Mouse (Mus musculus) C2C12 (cell line): ENCODE data around the gene Scarb1. TPM values are rescaled to one million over a fixed set of nuclear protein-coding genes. Genes with fewer than 3 reads are reported as not detected.

ENCODE experiments used
- H3K27me3 ChIP-seq: one replicate; pipeline ENCODE4 v1.6.1; 2011; ENCODE audit not compliant: control insufficient read depth, insufficient read depth, insufficient read length
- H3K36me3 ChIP-seq: one replicate; pipeline ENCODE4 v1.6.1; 2011; ENCODE audit not compliant: control insufficient read depth, insufficient read depth
- H3K4me3 ChIP-seq: one replicate; pipeline ENCODE4 v1.5.1; 2011; ENCODE audit warnings: mild to moderate bottlenecking, control low read depth; ENCODE audit not compliant: poor library complexity, insufficient read depth, severe bottlenecking
- H3K79me2 ChIP-seq: one replicate; pipeline ENCODE4 v1.6.1; 2011; ENCODE audit not compliant: control insufficient read depth, insufficient read depth
- H3K79me3 ChIP-seq: one replicate; pipeline ENCODE4 v1.6.1; 2011; ENCODE audit warnings: low read depth, control low read depth
- H3ac ChIP-seq: one replicate; pipeline ENCODE3; 2011; ENCODE audit warnings: low read depth; ENCODE audit not compliant: control insufficient read depth, insufficient read length
- CEBPB ChIP-seq: IDR thresholded peaks from one replicate; pipeline ENCODE4 v1.6.1; 2011; ENCODE audit warnings: low read depth, mild to moderate bottlenecking, control low read depth, moderate library complexity
- CTCF ChIP-seq: IDR thresholded peaks from one replicate; pipeline ENCODE4 v1.5.1; 2011; ENCODE audit not compliant: control insufficient read depth, insufficient read depth, insufficient read length
- FOSL1 ChIP-seq: IDR thresholded peaks from one replicate; pipeline ENCODE4 v1.8.0; 2011; ENCODE audit warnings: mild to moderate bottlenecking, low read length; ENCODE audit not compliant: poor library complexity, insufficient read depth, severe bottlenecking
- MAX ChIP-seq: IDR thresholded peaks from one replicate; pipeline ENCODE4 v1.6.1; 2011; ENCODE audit warnings: mild to moderate bottlenecking, control low read depth
- MYOD1 ChIP-seq: IDR thresholded peaks from one replicate; pipeline ENCODE4 v1.6.1; 2011; ENCODE audit warnings: low read depth; ENCODE audit not compliant: control insufficient read depth, insufficient read length
- MYOG ChIP-seq: IDR thresholded peaks from one replicate; pipeline ENCODE4 v1.6.1; 2011; ENCODE audit not compliant: control insufficient read depth, insufficient read length; ENCODE audit errors: extremely low read depth
- USF1 ChIP-seq: IDR thresholded peaks from one replicate; pipeline ENCODE4 v1.6.1; 2011; ENCODE audit warnings: low read depth, mild to moderate bottlenecking, control low read depth, moderate library complexity
- polyA plus RNA-seq: library from polyadenylated mRNA; unstranded; fragments of >200 nt; fragmentation: generic; extraction: Trizol; gene quantifications from one replicate; pipeline ENCODE4 v1.2.1, GENCODE M21; 2012; ENCODE audit warnings: missing spikeins

Scarb1 gene
- polyA plus RNA-seq, 1 experiment = 31.4 TPM

DNA sequence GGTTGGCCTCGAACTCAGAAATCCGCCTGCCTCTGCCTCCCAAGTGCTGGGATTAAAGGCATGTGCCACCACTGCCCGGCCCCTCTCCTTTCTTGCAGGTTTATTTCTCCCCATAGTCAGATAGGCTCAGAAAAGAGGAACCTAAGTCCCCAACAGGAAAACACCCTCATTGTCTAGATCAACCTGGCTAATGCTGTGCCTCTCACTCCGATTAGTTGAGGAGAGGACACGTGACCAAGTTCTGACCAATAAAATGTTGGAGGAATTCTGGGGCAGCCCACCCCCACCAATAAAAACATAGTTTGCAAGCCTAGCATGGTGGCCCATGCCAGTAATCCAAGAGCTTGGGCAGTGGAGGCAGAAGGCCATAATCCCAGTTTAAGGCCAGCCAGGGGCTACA lies 11.0 kb upstream of the Scarb1 start:
- no peak overlapping the region for H3ac ChIP-seq
- no peaks in the 10 kb centered on the region for H3K27me3 ChIP-seq
- no peak overlapping the region for H3K4me3 ChIP-seq
- H3K36me3 ChIP-seq = no peaks in the 10 kb centered on the region
- no peaks in the 10 kb centered on the region for H3K79me3 ChIP-seq
- H3K79me2 ChIP-seq = no peaks in the 10 kb centered on the region
- no peak for TF ChIP-seq CEBPB
- TF ChIP-seq MYOD1 = no peak
- TF ChIP-seq USF1 = no peak
- no peak for TF ChIP-seq MYOG
- no peak for TF ChIP-seq CTCF
- TF ChIP-seq FOSL1 = no peak
- no peak for TF ChIP-seq MAX

GRCm38 (mm10) chr5:125351057-125351456 lies 10.2 kb upstream of the Scarb1 start:
- H3K4me3 ChIP-seq = no peak overlapping the region
- no peaks in the 10 kb centered on the region for H3K36me3 ChIP-seq
- H3K79me2 ChIP-seq = no peaks in the 10 kb centered on the region
- no peaks in the 10 kb centered on the region for H3K79me3 ChIP-seq
- no peaks in the 10 kb centered on the region for H3K27me3 ChIP-seq
- H3ac ChIP-seq = no peak overlapping the region
- TF ChIP-seq USF1 (no peak), CTCF (no peak), MAX (no peak), CEBPB (no peak), FOSL1 (no peak), MYOD1 (no peak), MYOG (no peak)

DNA sequence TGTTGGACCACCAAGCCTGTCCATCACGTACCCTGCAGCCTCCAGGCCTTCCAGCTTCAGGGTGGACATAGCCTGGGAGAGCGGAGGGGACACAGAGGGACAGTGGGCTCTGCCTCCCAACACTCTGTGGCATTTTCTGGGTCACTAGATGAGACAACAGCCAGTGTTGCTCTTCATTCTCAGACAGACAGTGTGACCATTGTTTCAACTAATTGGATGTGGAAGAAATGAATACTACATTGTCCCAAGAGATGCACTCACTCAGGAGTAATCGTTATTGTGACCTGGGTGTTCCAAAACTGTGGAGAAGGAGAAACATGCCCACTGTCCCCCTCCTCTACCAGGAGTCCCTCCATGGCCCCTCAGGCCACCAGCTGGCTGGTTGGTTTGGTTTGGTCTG lies 8.5 kb upstream of the Scarb1 start:
- Histone ChIP-seq H3K79me2 (no peaks in the 10 kb centered on the region), H3K4me3 (no peak overlapping the region), H3ac (no peak overlapping the region), H3K36me3 (no peaks in the 10 kb centered on the region), H3K79me3 (no peaks in the 10 kb centered on the region), H3K27me3 (no peaks in the 10 kb centered on the region)
- TF ChIP-seq FOSL1 (no peak), CTCF (no peak), MYOD1 (no peak), MYOG (no peak), CEBPB (no peak), USF1 (no peak), MAX (no peak)

DNA sequence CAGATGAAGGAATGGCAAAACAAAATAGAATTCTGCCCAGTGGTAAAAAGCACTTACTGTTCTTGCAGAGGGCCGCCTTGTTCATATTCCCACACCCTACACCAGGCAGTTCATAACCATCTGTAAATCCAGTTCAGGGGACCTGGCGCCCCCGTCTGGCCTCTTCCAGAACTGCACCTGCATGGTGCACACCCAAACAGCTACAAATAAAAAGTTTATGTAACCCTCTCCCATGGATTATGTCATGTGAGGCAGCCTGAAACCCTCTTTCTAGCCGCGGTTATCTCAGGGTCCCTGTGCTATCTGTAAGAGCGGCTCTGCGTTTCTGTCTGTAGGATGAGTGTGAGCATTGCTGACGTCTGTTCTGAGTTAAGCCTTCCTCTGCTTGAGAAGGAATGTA lies 7.6 kb upstream of the Scarb1 start:
- Histone ChIP-seq H3K79me2 (no peaks in the 10 kb centered on the region), H3K4me3 (no peak overlapping the region), H3K27me3 (no peaks in the 10 kb centered on the region), H3K79me3 (no peaks in the 10 kb centered on the region), H3K36me3 (no peaks in the 10 kb centered on the region), H3ac (no peak overlapping the region)
- no peak for TF ChIP-seq USF1
- peak; percentile 39 for TF ChIP-seq CTCF
- TF ChIP-seq MYOG = no peak
- no peak for TF ChIP-seq MAX
- no peak for TF ChIP-seq FOSL1
- TF ChIP-seq MYOD1 = no peak
- no peak for TF ChIP-seq CEBPB

- no peaks in the 10 kb centered on the region for H3K27me3 ChIP-seq
- TF ChIP-seq MYOG (no peak), MYOD1 (no peak), MAX (no peak)
- no peaks in the 10 kb centered on the region for H3K79me2 ChIP-seq
- H3K4me3 ChIP-seq = no peak overlapping the region
- H3K36me3 ChIP-seq = no peaks in the 10 kb centered on the region
- H3ac ChIP-seq = no peak overlapping the region
- H3K79me3 ChIP-seq = no peaks in the 10 kb centered on the region
Observed at GRCm38 (mm10) chr5:125348067-125348466, 7.2 kb upstream of the Scarb1 start.

- TF ChIP-seq CEBPB = no peak
- TF ChIP-seq CTCF = no peak
- TF ChIP-seq MYOD1 = no peak
- TF ChIP-seq MAX = no peak
- TF ChIP-seq FOSL1 = no peak
- no peak for TF ChIP-seq USF1
- TF ChIP-seq MYOG = no peak
- H3K4me3 ChIP-seq = no peak overlapping the region
- H3K36me3 ChIP-seq = no peaks in the 10 kb centered on the region
- H3K79me3 ChIP-seq = peaks cover 3% of the 10 kb centered on the region
- H3K27me3 ChIP-seq = no peaks in the 10 kb centered on the region
- no peak overlapping the region for H3ac ChIP-seq
- H3K79me2 ChIP-seq = peaks cover 15% of the 10 kb centered on the region
Observed at GRCm38 (mm10) chr5:125344296-125344695, 3.4 kb upstream of the Scarb1 start.
